Mouse (Mus musculus): ENCODE data around the gene Prima1. TPM values are rescaled to one million over a fixed set of nuclear protein-coding genes. Genes with fewer than 3 reads are reported as not detected.

Gene Prima1
- total RNA-seq, 2 experiments from 2014 or later = 20.8 to 28.6 TPM

GRCm38 (mm10) chr12:103214797-103215196 is 27.2 kb downstream of the Prima1 start:
- DNase-seq = no peak
- TF ChIP-seq CTCF (IDR thresholded peaks at IDR 0.05) = no peak
- no peak overlapping the region for H3K4me3 ChIP-seq
- peak overlapping the region; percentile 92 for H3K27ac ChIP-seq
- intact Hi-C loops (cut with DNase I) = no loop called here

GRCm38 (mm10) chr12:103214270-103214669 is 27.7 kb downstream of the Prima1 start:
- TF ChIP-seq CTCF (IDR thresholded peaks at IDR 0.05) = no peak
- DNase-seq = no peak
- Histone ChIP-seq H3K27ac (peak overlapping the region; percentile 92), H3K4me3 (no peak overlapping the region)
- intact Hi-C loops (cut with DNase I) = no loop called here

DNA sequence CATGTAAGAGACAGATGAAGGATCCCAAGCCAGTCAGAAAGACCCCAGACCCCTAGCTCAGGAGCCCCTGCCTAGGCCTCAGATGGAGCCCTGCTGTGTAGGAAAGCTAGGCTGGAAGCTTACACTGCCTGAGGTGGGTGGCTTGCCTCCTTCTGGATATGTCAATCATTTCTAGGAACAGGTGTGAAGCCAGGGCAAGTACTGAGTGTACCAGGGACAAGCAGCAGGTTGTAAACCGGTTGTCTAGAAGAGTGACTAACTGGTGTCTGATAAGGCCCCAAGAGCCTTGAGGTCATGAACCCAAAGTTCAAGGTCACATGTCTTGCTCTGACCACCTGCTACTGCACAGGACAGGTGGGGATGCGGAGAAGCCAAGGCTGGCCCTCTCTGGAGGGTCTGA is 28.4 kb downstream of the Prima1 start:
- peak overlapping the region; percentile 92 for H3K27ac ChIP-seq
- intact Hi-C loops (cut with DNase I) = no loop called here
- no peak for TF ChIP-seq CTCF (IDR thresholded peaks at IDR 0.05)
- DNase-seq = peak; percentile 54
- H3K4me3 ChIP-seq = no peak overlapping the region

GRCm38 (mm10) chr12:103211078-103211477 is 30.9 kb downstream of the Prima1 start:
- Histone ChIP-seq H3K4me3 (no peak overlapping the region), H3K27ac (peak overlapping the region; percentile 31; the same call in 1 of the 2 replicates)
- no peak for TF ChIP-seq CTCF (IDR thresholded peaks at IDR 0.05)
- no peak for DNase-seq
- intact Hi-C loops (cut with DNase I) = no loop called here

DNA sequence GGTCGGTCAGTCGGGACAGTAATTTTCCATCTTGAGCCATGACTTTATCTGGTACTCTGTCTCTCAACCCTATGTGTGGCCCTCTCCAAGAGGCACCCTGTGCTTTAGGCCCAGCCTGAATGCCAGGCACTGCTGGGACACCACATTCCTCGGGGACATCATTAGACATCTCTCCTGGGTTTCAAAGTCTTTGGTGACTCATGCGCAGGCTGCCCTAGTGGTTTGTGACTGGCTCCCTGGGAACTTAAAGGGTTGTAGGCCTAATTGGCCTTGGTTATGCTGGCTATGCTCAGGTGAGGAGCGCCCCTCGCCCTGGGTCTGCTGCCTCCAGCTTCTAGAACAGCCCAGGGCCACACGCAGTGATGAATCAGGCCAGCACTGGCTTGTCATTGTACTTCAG is 32.4 kb downstream of the Prima1 start:
- peak overlapping the region; percentile 49 for H3K27ac ChIP-seq
- DNase-seq = no peak
- TF ChIP-seq CTCF (IDR thresholded peaks at IDR 0.05) = no peak
- intact Hi-C loops (cut with DNase I) = no loop called here
- H3K4me3 ChIP-seq = no peak overlapping the region

GRCm38 (mm10) chr12:103205561-103205960 is 36.4 kb downstream of the Prima1 start:
- TF ChIP-seq CTCF (IDR thresholded peaks at IDR 0.05) = no peak
- Histone ChIP-seq H3K4me3 (no peak overlapping the region), H3K27ac (peak overlapping the region; percentile 76)
- DNase-seq = peak; percentile 68
- intact Hi-C loops (cut with DNase I) = no loop called here

DNA sequence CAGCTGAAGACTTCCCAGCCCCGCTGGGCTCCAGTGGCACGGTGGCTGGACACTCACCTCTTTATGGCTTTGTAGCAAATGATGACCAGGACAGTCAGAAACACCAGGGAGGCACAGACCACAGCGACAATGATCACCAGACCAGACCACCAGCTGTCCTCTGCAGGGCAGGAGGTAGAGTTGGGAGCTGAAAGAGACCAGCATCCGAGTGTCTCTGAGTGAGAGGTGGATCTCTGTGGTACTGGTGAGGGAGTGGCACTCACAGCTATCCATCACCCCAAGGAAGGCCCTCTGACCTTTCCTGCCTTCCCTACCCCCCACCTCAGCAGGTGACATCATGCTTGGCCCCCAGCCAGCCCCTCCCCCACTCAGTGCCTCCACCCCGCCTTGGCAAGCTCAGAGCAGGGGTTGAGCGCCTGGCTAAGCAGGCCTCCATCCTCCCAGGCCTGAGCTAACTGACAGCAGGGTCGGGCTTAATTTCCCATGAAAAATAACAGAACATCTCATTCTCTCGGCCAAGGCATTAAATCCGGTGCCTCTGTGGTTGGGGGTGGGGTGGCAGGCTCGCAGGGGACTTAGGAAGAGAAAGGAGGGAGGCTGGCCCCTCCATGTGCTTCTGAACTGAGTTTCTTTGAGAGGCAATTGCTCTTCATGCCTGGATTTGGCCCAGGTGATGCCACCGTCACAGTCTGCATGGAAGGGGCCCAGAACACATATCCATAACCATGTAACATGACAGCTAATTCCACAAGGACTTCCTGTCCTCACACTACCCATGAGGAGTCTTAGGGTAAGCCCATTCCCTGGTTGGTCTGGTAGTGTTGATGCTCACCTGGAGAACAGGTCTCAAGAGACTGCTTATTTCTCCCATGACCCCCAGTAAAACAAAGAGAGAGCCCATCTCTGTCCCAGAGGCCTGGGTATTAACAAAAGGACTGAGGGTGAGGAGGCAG is 39.1 kb downstream of the Prima1 start:
- TF ChIP-seq CTCF (IDR thresholded peaks at IDR 0.05) = no peak
- DNase-seq = peak; percentile 63
- no peak overlapping the region for H3K27ac ChIP-seq
- intact Hi-C loops (cut with DNase I) = no loop called here
- no peak overlapping the region for H3K4me3 ChIP-seq

DNA sequence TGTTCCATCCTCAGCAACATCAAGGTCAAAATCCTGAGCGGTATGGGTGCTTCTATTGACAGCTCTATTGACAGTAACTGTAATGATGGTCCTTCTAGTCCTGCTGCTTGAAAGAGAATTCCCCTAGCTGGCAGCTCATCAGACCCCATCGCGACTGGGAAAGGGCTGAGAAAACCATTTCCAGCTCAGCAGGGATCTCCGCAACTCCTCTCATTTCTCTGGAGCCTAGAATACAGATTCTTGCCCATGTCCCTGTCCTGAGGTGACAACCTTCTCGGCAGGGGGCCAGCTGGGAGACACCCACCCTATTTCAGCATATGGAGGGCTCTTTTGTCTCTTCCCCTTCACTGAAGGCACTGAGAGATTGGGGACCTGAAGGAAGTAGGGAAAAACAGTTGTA is 49.0 kb downstream of the Prima1 start:
- no peak for TF ChIP-seq CTCF (IDR thresholded peaks at IDR 0.05)
- intact Hi-C loops (cut with DNase I) = loop anchor here (5.0 kb wide), 1 partner anchor 46 kb away; no protein-coding TSS in a partner anchor

GRCm38 (mm10) chr12:103189771-103190170 is 52.2 kb downstream of the Prima1 start:
- no peak for TF ChIP-seq CTCF (IDR thresholded peaks at IDR 0.05)
- no peak overlapping the region for H3K27ac ChIP-seq
- DNase-seq = no peak
- intact Hi-C loops (cut with DNase I) = loop anchor here (5.0 kb wide), 1 partner anchor 42 kb away; no protein-coding TSS in a partner anchor
- no peak overlapping the region for H3K4me3 ChIP-seq

More for the DNA sequence above, 49.0 kb downstream of the Prima1 start:
- no peak overlapping the region for H3K4me3 ChIP-seq
- H3K27ac ChIP-seq = no peak overlapping the region
- DNase-seq = no peak

GRCm38 (mm10) chr12:103188223-103188622 is 53.7 kb downstream of the Prima1 start:
- no peak for DNase-seq
- Histone ChIP-seq H3K4me3 (no peak overlapping the region), H3K27ac (no peak overlapping the region)
- no peak for TF ChIP-seq CTCF (IDR thresholded peaks at IDR 0.05)
- intact Hi-C loops (cut with DNase I) = no loop called here

DNA sequence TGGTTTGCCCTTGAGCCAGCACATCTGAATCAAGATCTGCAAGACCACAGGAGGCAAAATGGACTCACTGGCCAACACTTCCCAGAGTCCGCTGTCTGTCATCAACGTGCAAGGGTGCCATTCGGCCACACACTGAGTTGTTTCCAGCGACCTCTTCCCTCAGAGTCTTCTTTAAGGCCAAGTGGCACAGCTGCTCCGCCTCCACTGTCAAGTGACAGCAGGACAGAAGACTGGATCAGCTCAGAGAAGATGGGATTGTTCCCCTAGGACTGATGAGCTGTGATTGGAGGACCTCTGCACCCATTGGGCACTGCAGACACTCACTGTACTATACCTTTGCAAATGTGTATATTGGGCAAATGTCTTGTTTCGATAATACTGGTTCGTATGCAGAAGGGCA is 54.9 kb downstream of the Prima1 start:
- no peak overlapping the region for H3K27ac ChIP-seq
- no peak overlapping the region for H3K4me3 ChIP-seq
- TF ChIP-seq CTCF (IDR thresholded peaks at IDR 0.05) = no peak
- DNase-seq = no peak
- intact Hi-C loops (cut with DNase I) = no loop called here

- H3K4me3 ChIP-seq = no peak overlapping the region
- H3K27ac ChIP-seq = no peak overlapping the region
- intact Hi-C loops (cut with DNase I) = no loop called here
- TF ChIP-seq CTCF (IDR thresholded peaks at IDR 0.05) = no peak
- DNase-seq = no peak
Measured at GRCm38 (mm10) chr12:103183057-103183456, 58.9 kb downstream of the Prima1 start.

DNA sequence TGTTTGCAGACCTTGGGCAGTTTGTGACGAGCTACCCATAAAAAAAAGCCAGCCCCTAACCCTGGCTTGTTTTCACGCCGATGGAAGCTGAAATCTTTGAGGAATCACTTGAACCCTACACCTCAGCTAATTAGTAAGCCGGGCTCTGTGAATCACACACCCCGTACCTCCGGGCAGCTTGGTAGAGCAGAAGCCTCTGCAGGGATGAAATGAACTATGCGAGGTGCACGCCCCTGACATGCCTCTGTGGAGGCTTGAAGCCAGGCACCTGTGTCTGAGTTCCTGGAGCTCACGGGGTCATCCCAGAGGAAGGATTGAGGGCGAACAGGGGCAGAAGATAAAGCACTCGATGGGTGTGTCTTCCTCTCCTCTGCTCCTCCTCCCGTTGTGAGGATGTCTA is 73.1 kb downstream of the Prima1 start:
- no peak for TF ChIP-seq CTCF (IDR thresholded peaks at IDR 0.05)
- no peak overlapping the region for H3K4me3 ChIP-seq
- no peak overlapping the region for H3K27ac ChIP-seq
- intact Hi-C loops (cut with DNase I) = no loop called here
- no peak for DNase-seq

All from gastrocnemius, adult 2 months (tissue).